Mouse (Mus musculus) C2C12 (cell line): ENCODE measurements around the gene Sf3b4. TPM values are rescaled to one million over a fixed set of nuclear protein-coding genes. Genes with fewer than 3 reads are reported as not detected.

Experiments
- H3K27me3 ChIP-seq: one replicate; pipeline ENCODE4 v1.6.1; 2011; ENCODE audit not compliant: control insufficient read depth, insufficient read depth, insufficient read length
- H3K36me3 ChIP-seq: one replicate; pipeline ENCODE4 v1.6.1; 2011; ENCODE audit not compliant: control insufficient read depth, insufficient read depth
- H3K4me3 ChIP-seq: one replicate; pipeline ENCODE4 v1.5.1; 2011; ENCODE audit warnings: mild to moderate bottlenecking, control low read depth; ENCODE audit not compliant: poor library complexity, insufficient read depth, severe bottlenecking
- H3K79me2 ChIP-seq: one replicate; pipeline ENCODE4 v1.6.1; 2011; ENCODE audit not compliant: control insufficient read depth, insufficient read depth
- H3K79me3 ChIP-seq: one replicate; pipeline ENCODE4 v1.6.1; 2011; ENCODE audit warnings: low read depth, control low read depth
- H3ac ChIP-seq: one replicate; pipeline ENCODE3; 2011; ENCODE audit warnings: low read depth; ENCODE audit not compliant: control insufficient read depth, insufficient read length
- CEBPB ChIP-seq: IDR thresholded peaks from one replicate; pipeline ENCODE4 v1.6.1; 2011; ENCODE audit warnings: low read depth, mild to moderate bottlenecking, control low read depth, moderate library complexity
- CTCF ChIP-seq: IDR thresholded peaks from one replicate; pipeline ENCODE4 v1.5.1; 2011; ENCODE audit not compliant: control insufficient read depth, insufficient read depth, insufficient read length
- FOSL1 ChIP-seq: IDR thresholded peaks from one replicate; pipeline ENCODE4 v1.8.0; 2011; ENCODE audit warnings: mild to moderate bottlenecking, low read length; ENCODE audit not compliant: poor library complexity, insufficient read depth, severe bottlenecking
- MAX ChIP-seq: IDR thresholded peaks from one replicate; pipeline ENCODE4 v1.6.1; 2011; ENCODE audit warnings: mild to moderate bottlenecking, control low read depth
- MYOD1 ChIP-seq: IDR thresholded peaks from one replicate; pipeline ENCODE4 v1.6.1; 2011; ENCODE audit warnings: low read depth; ENCODE audit not compliant: control insufficient read depth, insufficient read length
- MYOG ChIP-seq: IDR thresholded peaks from one replicate; pipeline ENCODE4 v1.6.1; 2011; ENCODE audit not compliant: control insufficient read depth, insufficient read length; ENCODE audit errors: extremely low read depth
- USF1 ChIP-seq: IDR thresholded peaks from one replicate; pipeline ENCODE4 v1.6.1; 2011; ENCODE audit warnings: low read depth, mild to moderate bottlenecking, control low read depth, moderate library complexity
- polyA plus RNA-seq: library from polyadenylated mRNA; unstranded; fragments of >200 nt; fragmentation: generic; extraction: Trizol; gene quantifications from one replicate; pipeline ENCODE4 v1.2.1, GENCODE M21; 2012; ENCODE audit warnings: missing spikeins

The Sf3b4 gene
- polyA plus RNA-seq, 1 experiment, result 136 TPM

DNA sequence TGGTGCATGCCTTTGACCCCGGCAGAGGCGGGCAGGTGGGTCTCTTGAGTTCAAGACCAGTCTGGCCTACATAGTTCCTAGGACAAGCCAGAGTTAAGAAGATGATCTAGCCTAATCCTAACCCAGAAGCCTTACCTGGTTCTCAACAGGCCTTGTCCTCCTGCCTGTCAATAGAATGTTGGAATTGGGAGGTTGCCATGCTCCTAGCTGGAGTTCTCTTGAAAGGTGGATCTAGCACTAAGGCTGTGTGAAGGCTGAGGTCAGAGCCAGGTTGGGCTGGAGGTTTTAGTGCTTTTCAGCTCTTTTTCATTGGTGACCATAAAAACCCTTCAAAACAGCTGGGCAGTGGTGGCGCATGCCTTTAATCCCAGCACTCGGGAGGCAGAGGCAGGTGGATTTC lies 6.3 kb downstream of the Sf3b4 start:
- TF ChIP-seq CEBPB, result no peak
- TF ChIP-seq MYOD1, result no peak
- TF ChIP-seq CTCF, result no peak
- no peak for TF ChIP-seq USF1
- no peak for TF ChIP-seq MAX
- TF ChIP-seq FOSL1, result no peak
- TF ChIP-seq MYOG, result no peak
- Histone ChIP-seq H3K4me3 (no peak overlapping the region), H3K79me2 (peaks cover 32% of the 10 kb centered on the region), H3K79me3 (peaks cover 17% of the 10 kb centered on the region), H3ac (no peak overlapping the region), H3K36me3 (peaks cover 46% of the 10 kb centered on the region), H3K27me3 (no peaks in the 10 kb centered on the region)

DNA sequence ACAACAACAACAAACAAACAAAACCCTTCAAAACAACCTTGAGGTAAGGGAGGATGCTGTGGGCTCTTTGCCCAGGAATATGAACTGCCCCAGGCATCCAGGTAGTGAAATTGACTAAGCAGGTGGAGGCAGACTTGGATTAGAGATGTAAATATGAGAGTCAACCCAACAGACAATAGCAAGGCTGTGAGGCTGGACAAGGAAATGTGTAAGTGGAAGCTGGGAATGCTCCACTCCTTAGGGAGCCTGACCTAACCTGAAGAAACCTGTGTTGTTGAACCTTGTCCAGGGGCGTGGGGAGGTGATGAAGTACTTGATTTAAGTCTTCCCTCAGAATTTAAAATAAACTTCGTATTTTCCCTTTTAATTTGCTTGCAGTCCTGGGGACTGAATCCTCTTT lies 6.8 kb downstream of the Sf3b4 start:
- H3ac ChIP-seq, result no peak overlapping the region
- peaks cover 27% of the 10 kb centered on the region for H3K79me2 ChIP-seq
- peaks cover 41% of the 10 kb centered on the region for H3K36me3 ChIP-seq
- no peaks in the 10 kb centered on the region for H3K27me3 ChIP-seq
- TF ChIP-seq MYOD1, result no peak
- no peak for TF ChIP-seq FOSL1
- no peak for TF ChIP-seq CEBPB
- no peak for TF ChIP-seq MAX
- no peak for TF ChIP-seq CTCF
- no peak for TF ChIP-seq USF1
- no peak for TF ChIP-seq MYOG
- H3K79me3 ChIP-seq, result peaks cover 16% of the 10 kb centered on the region
- no peak overlapping the region for H3K4me3 ChIP-seq

DNA sequence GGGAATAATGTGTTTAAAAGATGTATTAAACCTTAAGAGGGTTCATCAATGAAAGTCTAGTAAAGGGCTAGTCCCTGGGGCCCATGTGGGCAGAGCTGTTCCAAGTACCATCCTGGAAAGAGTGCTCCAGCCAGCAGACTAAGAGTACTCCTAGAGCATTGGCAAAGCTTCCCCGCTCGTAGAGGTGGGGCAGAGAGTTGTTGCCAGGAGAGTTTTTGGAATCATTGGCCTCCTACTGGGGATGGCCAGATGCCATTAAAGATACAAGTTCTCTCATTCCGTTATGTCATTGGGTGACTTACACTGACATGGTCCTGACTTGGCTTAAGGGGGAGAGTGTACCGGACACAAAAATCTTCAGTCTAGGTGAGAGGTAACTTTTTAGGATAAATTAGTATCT lies 7.4 kb downstream of the Sf3b4 start:
- Histone ChIP-seq H3ac (no peak overlapping the region), H3K36me3 (peaks cover 38% of the 10 kb centered on the region), H3K4me3 (no peak overlapping the region), H3K27me3 (no peaks in the 10 kb centered on the region), H3K79me3 (peaks cover 12% of the 10 kb centered on the region), H3K79me2 (peaks cover 21% of the 10 kb centered on the region)
- no peak for TF ChIP-seq MYOD1
- no peak for TF ChIP-seq USF1
- no peak for TF ChIP-seq FOSL1
- no peak for TF ChIP-seq MYOG
- TF ChIP-seq CTCF, result no peak
- no peak for TF ChIP-seq MAX
- no peak for TF ChIP-seq CEBPB

DNA sequence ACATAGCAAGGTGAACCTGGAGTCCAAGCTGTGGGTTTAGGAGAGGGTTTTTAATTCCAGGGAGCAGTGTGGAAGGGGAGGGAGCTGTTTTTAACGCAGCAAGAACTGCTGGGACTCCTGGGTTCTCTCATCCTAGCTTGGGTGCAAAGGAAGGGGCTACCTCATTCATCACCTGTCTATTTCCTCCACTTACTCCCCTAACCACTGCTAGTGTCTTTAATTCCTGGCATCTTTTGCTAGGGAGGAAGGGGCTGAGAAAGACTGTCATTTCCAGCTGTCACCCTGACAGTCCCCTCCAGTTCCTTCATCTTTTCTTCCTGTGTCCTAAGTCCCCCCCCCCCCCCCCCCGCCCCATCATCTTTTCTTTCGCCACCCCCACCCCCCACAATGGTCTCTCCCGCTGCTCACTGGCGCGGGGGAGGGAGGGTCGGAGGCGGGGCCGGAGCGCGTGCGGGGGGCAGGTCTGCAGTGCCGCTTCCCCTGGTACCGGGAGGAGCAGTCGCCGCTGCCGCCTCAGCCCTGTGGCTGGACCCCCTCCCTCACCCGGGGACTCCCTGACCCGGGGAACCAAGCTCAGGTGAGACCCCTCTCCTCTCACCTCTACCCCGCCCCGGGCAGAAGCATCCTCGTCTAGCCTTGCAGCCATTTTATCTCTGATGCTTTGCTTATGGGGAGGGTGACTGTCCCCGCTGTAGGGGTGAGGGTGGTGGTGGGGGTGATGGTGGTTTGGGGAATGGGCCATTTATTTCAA lies 8.8 kb downstream of the Sf3b4 start, which contains the start of gene Sv2a:
Sv2a (plus strand) TSS at position 425 of the 751 bp plus-strand sequence.
- Histone ChIP-seq H3K27me3 (no peaks in the 10 kb centered on the region), H3K36me3 (peaks cover 24% of the 10 kb centered on the region), H3K4me3 (peak within 1 kb of the TSS; percentile 6), H3K79me2 (peaks cover 7% of the 10 kb centered on the region), H3K79me3 (peaks cover 3% of the 10 kb centered on the region), H3ac (peak within 1 kb of the TSS; percentile 8)
- no peak for TF ChIP-seq CEBPB
- no peak for TF ChIP-seq FOSL1
- TF ChIP-seq MAX, result no peak
- no peak for TF ChIP-seq CTCF
- TF ChIP-seq MYOG, result no peak
- TF ChIP-seq MYOD1, result no peak
- TF ChIP-seq USF1, result no peak

DNA sequence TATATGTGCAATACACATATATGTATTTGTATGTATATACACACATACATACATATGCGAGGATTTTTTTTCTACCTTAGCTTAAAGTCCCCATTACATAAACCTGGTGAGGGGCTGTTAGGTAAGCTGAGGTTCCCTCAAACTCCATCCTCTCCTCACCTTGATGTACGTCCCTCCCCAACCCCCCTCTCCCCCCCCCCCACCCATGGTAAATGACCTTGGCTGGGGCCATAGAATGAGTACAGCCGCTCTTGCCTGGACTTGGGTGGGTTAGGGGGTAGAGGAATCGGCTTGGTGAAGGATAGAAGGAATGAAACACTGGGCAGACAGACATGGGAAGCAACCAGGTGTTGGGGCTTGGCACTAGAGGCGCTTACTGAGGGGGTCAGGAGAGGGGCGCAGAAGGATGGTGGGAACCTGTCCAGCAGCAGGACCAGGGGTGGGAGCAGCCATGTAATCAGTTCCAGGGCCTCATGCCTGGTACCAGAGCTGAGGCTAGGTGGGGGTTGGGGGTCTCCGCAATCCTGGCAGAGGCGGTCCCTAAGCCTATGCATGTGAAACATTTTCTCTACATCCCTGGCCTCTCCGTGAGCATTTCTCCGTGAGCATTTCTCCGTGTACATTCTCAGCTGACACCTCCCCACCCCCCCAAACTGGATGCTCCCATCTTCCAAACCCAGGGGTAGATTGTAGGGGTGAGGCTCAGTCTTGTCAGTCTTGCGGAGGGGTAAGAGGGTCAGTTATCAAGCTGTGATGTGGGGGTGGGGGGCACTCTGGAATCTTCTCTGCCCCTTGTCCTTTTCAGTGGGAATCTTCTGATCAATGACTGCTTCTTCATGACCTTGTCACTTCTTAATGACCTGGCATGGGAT lies 9.6 kb downstream of the Sf3b4 start:
- no peaks in the 10 kb centered on the region for H3K27me3 ChIP-seq
- H3K36me3 ChIP-seq, result peaks cover 16% of the 10 kb centered on the region
- TF ChIP-seq FOSL1 (no peak), CTCF (no peak), MYOG (no peak), USF1 (no peak), CEBPB (no peak), MAX (no peak), MYOD1 (no peak)
- no peaks in the 10 kb centered on the region for H3K79me3 ChIP-seq
- no peak overlapping the region for H3K4me3 ChIP-seq
- H3K79me2 ChIP-seq, result no peaks in the 10 kb centered on the region
- no peak overlapping the region for H3ac ChIP-seq
